Mouse (Mus musculus) adrenal gland (tissue): ENCODE data around the gene Nceh1.

Source experiments
- intact Hi-C: fragments of 180-260 bp; cut with DNase I; formaldehyde crosslinking; loops from one replicate; pipeline ENCODE4 v1.15.1; 2025

Nceh1 gene

DNA sequence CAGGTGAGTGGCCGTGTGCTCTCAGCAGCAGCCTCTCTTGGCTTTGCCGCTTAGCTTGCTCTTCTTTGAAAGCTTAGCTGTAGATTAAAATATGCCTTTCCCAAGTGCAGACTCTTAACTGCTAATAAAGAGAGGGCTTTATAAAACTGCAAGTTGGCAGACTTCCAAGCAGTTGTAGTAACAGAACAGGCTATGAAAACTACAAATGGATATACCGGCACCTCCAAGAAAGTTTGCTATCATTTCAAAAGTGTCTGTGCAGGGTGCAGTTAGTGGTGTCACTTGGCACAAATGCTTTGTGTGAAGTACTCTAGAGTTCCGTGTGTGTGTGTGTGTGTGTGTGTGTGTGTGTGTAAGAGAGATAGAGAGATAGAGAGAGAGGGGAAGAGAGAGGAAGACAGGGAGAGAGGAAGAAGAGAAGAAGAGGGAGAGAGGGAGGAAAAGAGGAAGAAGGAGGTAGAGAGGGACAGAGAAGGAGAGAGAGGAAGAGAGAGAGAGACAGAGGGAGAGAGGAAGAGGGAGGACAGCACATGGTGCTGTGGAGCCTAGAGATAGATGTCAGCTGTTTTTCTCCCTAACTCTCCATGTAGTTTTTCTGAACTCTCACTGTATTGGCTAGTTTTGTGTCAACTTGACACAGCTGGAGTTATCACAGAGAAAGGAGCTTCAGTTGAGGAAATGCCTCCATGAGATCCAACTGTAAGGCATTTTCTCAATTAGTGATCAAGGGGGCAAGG, 134.7 kb downstream of the Nceh1 start:
- intact Hi-C loops, result no loop called here

DNA sequence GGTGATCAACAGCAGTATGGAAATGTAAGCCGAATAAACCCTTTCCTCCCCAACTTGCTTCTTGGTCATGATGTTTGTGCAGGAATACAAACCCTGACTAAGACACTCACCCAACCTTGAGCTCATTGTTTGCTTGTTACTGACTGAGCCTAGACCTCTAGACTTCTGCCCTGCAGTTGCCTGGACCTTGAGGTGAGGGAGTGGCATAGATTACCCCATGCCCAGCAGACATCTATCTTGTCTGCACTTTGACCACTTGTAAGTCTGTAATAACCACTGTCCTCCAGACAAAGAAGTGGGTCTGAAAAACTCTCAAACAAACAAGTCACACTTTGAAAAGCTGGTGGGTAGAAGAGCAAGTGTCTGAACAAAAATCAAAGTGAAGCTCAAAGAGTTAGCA, 136.9 kb downstream of the Nceh1 start:
- intact Hi-C loops, result no loop called here

GRCm38 (mm10) chr3:27320613-27321495, 138.1 kb downstream of the Nceh1 start:
- intact Hi-C loops, result no loop called here

GRCm38 (mm10) chr3:27322591-27322990, 139.8 kb downstream of the Nceh1 start:
- intact Hi-C loops, result no loop called here

DNA sequence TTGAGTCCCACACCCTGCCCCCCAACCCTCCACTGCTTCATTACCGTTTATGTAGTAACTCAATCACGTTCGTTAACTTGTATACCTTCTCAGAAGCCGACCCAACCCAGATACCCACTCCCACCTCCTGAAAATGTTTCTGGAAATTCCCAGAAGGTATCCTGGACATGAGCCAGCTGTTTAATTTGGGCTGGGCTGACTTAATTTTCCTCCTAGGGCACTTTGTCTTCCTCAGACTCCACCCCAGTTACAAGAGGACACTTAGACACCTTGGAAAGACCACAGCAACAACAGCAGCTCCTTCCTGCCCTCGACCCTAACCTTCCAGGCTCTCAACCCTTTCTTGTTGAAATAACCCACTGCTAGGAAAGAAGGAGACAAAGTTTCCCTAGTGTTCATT, 140.8 kb downstream of the Nceh1 start:
- intact Hi-C loops, result no loop called here

- intact Hi-C loops, result no loop called here
Observed at GRCm38 (mm10) chr3:27326633-27327191, 143.9 kb downstream of the Nceh1 start.

DNA sequence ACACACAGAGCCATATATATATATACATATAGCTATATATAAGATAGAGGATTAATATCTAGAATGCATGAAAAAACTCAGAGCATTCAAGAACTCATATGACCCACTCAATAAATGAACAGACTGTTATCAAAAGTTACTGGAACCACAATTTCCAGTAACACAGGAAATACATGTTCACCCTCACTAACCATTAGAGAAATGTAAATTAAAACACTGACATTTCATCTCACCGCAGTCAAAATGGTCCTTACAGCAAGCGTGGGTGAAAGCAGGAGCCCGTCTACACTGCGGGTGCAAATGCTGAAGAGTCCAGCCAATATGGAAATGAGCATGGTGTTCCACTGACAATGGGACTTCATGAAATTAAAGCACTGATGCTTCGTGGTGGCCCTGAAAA, 147.9 kb downstream of the Nceh1 start:
- intact Hi-C loops, result no loop called here
